Mouse (Mus musculus) heart, postnatal 25 days (tissue): ENCODE data around the gene Pkn2. TPM values are rescaled to one million over a fixed set of nuclear protein-coding genes. Genes with fewer than 3 reads are reported as not detected.

Experiments
- DNase-seq: peaks from one replicate; pipeline ENCODE4 v3.0.0; 2022; ENCODE audit warnings: low spot score
- intact Hi-C: fragments of 180-260 bp; cut with DNase I; formaldehyde crosslinking; loops from one replicate; pipeline ENCODE4 v1.15.1; 2025
- total RNA-seq, 2 experiments: library from RNA; stranded (reverse); gene quantifications; 2 replicates each; pipeline ENCODE4 v1.2.3; 2021

Gene Pkn2
- total RNA-seq = 10 to 100 TPM; 42.2 to 42.3 TPM

DNA sequence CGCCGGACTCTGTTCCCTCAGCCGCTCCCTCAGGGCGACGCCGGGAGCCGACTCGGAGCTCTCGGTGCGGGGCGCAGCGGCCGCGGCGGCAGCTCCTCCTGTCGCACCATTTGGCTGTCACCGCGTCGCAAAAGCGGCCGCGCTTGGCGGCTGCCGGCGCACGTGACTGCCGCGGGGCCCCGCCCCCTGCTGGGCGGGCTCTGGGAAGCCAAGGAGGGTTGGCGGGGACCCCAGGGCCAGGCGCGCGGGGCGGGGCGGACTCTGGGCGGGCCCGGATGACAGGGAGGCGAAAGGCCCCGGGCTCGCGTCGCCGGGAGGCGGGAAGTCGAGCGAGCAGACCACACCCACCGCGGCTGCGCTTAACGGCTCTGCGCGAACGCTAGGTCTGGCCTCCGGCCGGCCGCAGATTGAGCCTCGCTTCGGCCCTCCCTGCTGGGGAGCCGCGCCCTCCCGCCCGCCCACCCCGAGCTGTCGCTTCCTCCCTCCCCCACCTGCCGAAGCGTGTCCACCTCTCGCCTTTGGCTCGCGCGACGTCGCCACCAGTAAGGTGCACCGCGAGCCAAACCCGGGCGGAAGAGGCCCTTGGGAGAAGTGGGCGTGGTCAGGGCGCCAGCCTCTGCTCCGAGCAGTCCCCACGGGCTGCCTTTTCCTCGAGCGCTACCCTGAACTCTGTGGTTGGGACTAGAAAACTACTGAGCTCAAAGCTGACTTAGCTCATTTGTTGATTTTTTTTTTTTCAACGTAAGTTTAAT, at the start of gene Pkn2:
Gene Pkn2, minus strand, starts transcription at position 133 of the 752 bp plus-strand sequence.
- intact Hi-C loops = loop anchor here (5.0 kb wide), 1 partner anchor 115 kb away; the partner anchor contains the start of gene Gtf2b
- DNase-seq = peak; percentile 99

DNA sequence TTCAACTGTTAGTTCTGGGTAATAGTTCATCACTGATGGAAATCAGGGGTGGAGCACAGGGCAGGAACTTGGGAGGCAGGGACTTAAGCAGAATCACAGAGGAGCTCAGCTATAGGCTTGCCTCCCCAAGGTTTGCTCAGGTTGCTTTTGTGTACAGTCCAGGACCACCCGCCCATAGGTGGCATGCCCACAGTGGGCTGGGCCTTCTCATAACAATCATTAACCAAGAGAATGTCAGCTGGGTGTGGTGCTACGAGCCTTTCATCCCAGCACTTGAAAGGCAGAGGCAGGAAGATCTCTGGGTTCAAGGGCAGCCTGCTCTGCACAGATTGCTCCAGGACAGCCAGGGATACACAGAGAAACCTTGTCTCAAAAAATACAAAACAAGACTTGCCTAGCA, 48.1 kb upstream of the Pkn2 start:
- DNase-seq = no peak
- intact Hi-C loops = loop anchor here (5.0 kb wide), 1 partner anchor 153 kb away; no protein-coding TSS in a partner anchor

GRCm38 (mm10) chr3:142927311-142927710, 45.5 kb upstream of the Pkn2 start:
- DNase-seq = no peak
- intact Hi-C loops = loop anchor here (5.0 kb wide), 1 partner anchor 150 kb away; no protein-coding TSS in a partner anchor

DNA sequence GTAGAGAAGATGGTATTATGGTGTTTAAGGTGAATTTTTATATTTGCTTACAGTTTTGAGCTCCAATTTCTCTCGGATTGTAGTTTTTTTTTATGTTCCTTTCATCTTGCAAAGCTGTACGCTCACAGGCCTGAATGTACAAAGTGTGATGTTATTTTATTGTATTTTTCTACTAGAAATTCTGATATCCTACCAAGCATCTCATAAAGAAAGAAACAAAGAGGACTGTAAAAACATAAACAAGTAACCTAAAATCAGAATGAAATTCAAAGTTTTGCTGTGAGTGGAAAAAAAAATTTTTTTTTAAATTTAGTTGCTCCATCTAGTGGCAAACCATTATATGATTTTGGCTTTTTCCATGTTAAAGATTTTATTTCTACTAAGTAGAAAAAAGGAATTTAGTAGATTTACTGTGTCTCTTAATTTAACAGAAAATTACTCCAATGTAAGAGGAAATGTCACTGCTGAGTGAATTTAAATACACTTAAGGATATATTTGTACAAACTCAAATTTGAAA, 43.1 kb upstream of the Pkn2 start:
- no peak for DNase-seq
- intact Hi-C loops = loop anchor here (5.0 kb wide), 1 partner anchor 148 kb away; no protein-coding TSS in a partner anchor

DNA sequence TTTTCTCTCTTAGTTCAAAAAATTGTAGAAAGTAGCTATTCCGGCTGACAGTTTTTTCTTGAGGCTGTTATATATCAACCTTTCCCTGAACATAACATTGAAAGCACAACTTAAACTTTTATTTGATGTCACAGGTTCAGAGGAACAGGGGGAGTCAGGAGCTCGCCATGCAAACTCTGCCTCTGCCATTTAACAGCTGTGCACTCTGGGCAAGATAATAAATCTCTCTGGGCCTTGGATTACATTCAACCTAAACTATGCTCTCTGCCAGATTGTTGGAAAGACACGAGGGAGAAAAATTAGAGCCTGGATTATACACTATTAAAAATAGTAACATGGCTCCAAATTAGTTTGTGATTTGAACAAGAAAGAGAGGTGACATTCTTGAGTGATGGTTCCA, 37.3 kb upstream of the Pkn2 start:
- intact Hi-C loops = no loop called here
- DNase-seq = no peak

DNA sequence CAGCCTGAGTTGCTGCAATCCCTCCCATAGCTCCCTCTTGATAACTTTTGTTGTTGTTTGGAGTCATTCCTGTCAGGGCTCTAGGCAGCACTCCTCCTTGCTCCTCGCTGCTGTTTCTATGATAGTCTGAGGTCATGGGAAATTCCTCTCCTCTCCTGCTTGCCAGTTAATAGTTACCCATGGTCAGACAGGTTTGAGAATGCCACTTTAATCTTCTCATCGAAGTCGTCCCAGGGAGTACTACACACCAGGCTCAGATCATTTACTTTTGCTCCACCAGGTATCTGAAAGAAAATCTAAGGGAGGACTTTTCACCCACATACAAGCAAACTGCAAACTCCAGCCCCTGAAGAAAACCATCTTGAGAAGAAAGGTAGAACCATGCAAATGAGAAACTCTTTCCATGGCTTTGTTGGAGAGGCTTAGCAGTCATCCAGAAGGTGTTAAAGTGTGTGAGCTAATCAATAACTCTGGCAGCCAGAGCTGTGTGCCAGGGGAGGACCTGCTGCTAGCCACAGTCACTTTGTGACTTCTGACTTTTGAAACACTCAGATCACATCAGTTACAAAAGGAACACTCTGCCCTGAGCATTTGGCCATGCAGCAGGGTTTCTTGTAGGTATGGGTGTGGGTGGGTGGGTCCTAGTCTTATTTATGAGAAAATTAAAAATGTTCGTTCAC, 36.1 kb upstream of the Pkn2 start:
- no peak for DNase-seq
- intact Hi-C loops = no loop called here

DNA sequence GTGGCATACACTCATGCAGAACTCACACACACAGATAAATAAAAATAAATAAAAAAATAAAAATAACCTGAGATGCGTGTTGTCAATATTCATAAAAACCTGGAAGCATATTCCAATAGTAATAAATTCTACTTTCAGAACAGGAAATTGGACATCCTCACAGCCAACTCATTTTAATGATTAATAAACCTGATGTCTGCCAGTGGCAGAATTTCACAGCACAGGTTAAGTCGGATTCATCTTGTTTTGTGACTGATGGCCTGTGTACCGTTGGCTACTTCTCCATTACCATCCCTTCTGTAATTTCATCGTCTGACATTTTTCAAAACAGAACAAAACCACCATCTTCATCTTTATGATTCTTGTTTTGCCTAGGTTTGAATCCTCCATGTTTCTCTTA, 35.4 kb upstream of the Pkn2 start:
- no peak for DNase-seq
- intact Hi-C loops = no loop called here

- intact Hi-C loops = no loop called here
- DNase-seq = no peak
Measured at GRCm38 (mm10) chr3:142913295-142913694, 31.5 kb upstream of the Pkn2 start.

- intact Hi-C loops = no loop called here
- no peak for DNase-seq
Measured at GRCm38 (mm10) chr3:142899683-142900082, 17.9 kb upstream of the Pkn2 start.

GRCm38 (mm10) chr3:142898949-142899396, 17.2 kb upstream of the Pkn2 start:
- DNase-seq = no peak
- intact Hi-C loops = no loop called here

DNA sequence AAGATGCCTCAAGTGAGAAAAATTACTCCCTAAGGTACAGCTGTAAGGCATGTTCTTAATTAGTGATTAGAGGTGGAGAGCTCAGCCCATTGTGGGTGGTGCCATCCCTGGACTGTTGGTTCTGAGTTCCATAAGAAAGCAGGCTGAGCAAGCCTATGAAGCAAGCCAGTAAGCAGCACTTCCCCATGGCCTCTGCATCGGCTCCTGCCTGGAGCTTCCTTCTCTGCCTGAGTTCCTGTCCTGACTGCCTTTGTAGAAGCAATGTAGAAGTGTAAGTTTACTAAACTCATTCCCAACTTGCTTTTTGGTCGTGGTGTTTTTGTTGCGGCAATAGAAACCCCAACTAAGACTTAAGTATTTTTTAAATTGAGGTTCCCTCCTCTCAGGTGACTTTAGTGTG, 8.6 kb upstream of the Pkn2 start:
- DNase-seq = no peak
- intact Hi-C loops = no loop called here

GRCm38 (mm10) chr3:142886963-142887362, 5.2 kb upstream of the Pkn2 start:
- no peak for DNase-seq
- intact Hi-C loops = no loop called here

GRCm38 (mm10) chr3:142884594-142884993, 2.8 kb upstream of the Pkn2 start:
- DNase-seq = no peak
- intact Hi-C loops = loop anchor here (5.0 kb wide), 1 partner anchor 117 kb away; the partner anchor contains the start of gene Gtf2b

GRCm38 (mm10) chr3:142881589-142881871, 274 bp downstream of the Pkn2 start:
- intact Hi-C loops = loop anchor here (5.0 kb wide), 1 partner anchor 114 kb away; the partner anchor contains the start of gene Gtf2b
- DNase-seq = no peak

DNA sequence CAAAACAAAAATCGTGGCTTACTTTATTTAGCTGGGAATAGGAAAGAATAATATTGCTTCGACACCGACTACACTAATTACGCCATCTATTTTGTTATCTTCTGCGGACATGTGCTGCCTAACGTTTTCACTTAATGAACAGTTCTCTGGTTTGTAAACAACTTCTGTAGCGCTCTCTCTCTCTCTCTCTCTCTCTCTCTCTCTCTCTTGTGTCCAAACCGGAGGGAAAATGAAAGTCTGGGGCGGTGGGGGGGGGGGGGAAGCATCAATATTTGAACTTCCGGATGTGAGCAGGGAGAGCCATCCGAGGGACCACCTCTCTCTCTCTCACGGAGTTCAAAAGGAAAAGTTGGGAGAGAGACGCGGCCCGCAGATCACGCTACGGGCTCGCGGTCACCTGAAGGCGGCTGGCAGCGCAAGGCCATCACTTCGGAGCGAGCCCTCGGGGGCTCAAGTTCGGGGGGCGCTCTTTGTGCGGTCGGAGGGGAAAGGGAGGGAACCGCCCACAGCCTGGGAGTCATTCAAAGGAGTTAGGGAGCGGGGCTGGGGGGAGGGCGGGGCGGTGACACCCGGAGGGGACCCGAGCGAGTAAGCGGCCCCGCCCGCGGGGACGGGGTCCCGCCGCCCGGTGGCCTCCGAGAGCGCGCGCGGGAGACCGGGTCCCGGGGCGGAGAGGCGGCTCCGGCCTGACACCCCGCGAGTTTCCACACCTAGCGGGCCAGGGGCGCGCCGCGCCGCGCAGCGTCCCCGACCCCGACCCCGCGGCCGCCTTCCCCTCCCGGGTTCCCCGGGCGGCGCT, 815 bp downstream of the Pkn2 start:
- intact Hi-C loops = loop anchor here (5.0 kb wide), 1 partner anchor 114 kb away; the partner anchor contains the start of gene Gtf2b
- DNase-seq = no peak

GRCm38 (mm10) chr3:142863236-142863635, 18.6 kb downstream of the Pkn2 start:
- DNase-seq = no peak
- intact Hi-C loops = no loop called here

- intact Hi-C loops = no loop called here
- no peak for DNase-seq
Measured at GRCm38 (mm10) chr3:142856832-142857231, 25.0 kb downstream of the Pkn2 start.

DNA sequence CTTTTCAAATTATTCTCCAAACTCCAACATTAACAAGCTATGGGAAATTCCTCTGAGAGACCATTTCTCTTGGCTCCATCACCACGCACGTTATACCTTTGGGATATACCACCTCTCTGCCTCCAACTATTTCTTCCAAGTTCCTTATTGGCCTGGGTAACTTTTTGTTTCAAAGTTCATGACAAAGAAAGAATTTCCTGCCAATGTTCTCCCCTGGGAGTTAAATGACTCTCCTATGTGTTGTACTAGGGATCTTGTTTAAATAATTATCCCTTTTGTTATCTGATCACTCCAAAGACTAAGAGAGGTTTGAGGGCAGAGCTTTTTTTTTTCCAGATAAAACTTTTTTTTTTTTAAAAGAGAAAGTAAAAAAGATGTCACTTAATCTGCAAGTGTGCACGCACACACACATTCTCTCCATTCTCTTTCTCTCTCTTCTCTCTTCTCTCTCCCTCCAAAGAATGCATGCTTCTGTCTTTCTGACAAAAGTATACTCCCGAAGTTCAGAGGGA, 25.8 kb downstream of the Pkn2 start:
- intact Hi-C loops = no loop called here
- DNase-seq = no peak

GRCm38 (mm10) chr3:142852911-142853310, 28.9 kb downstream of the Pkn2 start:
- intact Hi-C loops = no loop called here
- no peak for DNase-seq

DNA sequence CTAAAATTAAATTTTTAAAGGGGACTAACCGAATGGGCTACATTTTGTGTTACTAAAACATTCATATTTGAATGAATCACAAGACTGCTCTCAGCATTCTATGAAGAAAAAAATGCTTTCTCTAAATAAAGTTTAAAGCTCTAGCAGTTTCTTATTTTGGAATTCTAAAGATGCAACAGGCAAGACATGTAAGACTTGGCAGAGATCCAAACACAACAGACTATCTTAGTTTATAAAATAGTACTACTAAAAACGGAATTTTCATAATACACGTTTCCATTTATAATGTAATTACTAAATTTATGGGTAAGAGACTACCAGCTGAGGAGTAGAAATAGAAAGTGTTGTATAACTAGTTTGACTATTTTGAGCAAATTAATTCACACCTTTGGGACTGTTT, 30.2 kb downstream of the Pkn2 start:
- no peak for DNase-seq
- intact Hi-C loops = no loop called here
